Mouse (Mus musculus) spleen, postnatal 4 days (tissue): Measurements from ENCODE around the gene Npas3.

Experiments
- DNase-seq, 2 experiments: peaks; one replicate each; pipeline ENCODE4 v3.0.0; 2022; ENCODE audit warnings: low spot score in 2 of 2

The Npas3 gene

GRCm38 (mm10) chr12:53985851-53986842 lies 737.7 kb downstream of the Npas3 start:
- no peak for DNase-seq

- DNase-seq, result peak; percentile 22 to 71
These were observed 743.9 kb downstream of the Npas3 start for GRCm38 (mm10) chr12:53992411-53992810.

DNA sequence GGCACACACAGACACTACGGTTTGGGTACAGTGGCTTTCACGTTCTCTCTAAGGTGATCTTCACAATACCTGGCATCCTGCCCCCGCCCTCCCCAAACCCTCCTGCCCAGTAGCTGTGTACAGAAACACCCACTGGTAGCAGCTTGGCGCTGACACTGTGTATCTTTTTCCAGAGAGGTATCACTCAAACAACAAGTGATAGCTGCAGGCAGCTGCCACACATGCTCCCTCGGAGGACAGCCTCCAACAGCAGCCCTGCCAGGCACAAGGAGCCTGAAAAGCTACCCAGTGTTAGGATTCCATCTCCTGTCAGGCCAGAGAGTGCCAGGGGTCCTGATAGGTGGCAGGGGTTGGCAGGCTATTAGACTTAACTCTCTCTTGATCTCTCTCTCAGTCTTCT lies 747.2 kb downstream of the Npas3 start:
- no peak for DNase-seq

- no peak for DNase-seq
These were observed 748.7 kb downstream of the Npas3 start for GRCm38 (mm10) chr12:53997141-53997540.

DNA sequence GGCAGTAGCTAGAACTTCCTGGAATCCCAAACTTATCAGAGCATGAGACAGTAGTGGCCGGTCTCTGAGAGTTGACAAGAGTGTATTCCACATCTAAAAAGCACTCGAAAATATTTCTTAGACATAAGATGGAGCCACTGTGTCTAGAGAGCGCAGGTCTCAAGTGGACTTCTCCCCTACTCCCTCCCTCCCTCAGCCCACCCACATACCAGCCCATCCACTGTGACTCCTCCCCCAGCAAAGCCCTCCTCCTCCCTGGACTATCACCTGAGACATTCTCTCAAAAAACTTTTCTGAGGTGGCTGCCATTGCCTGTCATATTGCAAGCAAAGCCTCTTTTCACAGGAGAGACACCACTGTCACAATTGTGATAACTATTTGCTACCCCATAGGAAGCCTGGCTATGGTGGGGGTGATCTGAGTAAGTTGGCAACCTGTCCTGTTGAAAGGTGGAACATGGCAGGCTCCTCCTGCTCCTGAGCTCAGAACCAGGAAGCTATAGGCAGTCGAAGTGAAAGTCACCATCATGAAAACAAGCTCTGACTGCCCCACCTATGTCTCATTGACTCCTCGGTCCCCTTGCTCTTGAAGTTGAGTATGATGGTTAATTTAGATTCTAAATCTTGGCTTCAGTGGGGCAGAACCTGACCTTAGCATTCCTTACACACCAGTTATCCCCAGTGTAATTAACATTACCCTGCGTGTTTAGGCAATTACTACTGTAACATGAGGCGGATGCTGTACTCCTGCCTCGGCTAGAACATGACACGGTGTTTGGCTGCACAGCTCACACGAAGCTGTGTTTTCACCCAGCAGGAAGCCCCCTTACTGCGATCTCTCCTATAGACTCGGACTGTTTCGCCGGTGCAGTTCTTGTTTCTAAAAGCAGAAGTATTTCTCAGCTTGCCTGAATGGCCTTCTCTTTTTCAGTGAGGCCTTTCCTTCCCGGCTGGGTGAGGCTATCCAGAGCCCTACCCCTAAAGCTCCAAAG lies 751.5 kb downstream of the Npas3 start:
- DNase-seq, result no peak

DNA sequence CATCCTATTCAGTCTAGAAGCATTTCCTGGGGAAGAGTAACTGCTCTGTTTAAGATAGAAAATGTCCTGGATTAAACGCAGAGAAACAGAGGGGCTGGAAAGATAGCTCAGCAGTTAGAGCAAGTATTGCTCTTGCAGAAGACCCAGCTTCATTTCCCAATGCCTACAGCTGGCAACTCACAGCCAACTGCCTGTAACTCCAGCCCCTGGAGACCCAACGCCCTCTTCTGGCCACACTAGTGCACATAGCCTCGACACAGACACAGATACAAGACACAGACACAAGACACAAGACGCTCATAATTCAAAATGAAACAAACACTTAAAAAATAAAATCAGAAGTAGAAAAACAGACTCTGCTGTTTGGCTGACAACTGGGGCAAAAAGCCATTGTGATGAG lies 754.0 kb downstream of the Npas3 start:
- DNase-seq, result no peak

DNA sequence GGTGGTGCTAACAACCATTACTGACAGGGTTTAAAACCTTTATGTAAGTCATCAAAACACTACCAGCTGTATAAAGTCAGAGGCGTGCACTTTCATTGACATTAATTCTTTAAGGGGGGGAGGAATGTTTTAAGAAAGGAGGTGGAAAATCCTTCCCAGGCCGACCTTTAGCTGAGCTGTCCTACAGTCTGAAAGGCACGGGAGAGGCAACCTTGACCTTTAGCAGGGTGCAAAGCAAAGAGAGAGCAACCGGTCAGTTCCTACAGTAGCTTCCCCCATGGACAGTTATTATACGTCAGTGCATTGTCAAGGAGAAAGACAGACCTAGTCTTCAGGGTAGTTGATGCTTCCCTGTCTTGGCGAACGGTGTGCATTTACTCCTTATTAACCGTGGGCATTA lies 756.1 kb downstream of the Npas3 start:
- no peak for DNase-seq

- DNase-seq, result no peak
These were observed 757.1 kb downstream of the Npas3 start for GRCm38 (mm10) chr12:54005546-54005945.

GRCm38 (mm10) chr12:54015304-54015703 lies 766.8 kb downstream of the Npas3 start:
- no peak for DNase-seq

- no peak for DNase-seq
These were observed 769.5 kb downstream of the Npas3 start for GRCm38 (mm10) chr12:54017949-54018348.

GRCm38 (mm10) chr12:54019979-54020378 lies 771.5 kb downstream of the Npas3 start:
- no peak for DNase-seq

- DNase-seq, result no peak
These were observed 786.3 kb downstream of the Npas3 start for GRCm38 (mm10) chr12:54034666-54035346.

- no peak for DNase-seq
These were observed 789.1 kb downstream of the Npas3 start for GRCm38 (mm10) chr12:54037602-54038001.

- no peak for DNase-seq
These were observed 794.6 kb downstream of the Npas3 start for GRCm38 (mm10) chr12:54042996-54043544.

- no peak for DNase-seq
These were observed 796.3 kb downstream of the Npas3 start for GRCm38 (mm10) chr12:54044606-54045334.

- DNase-seq, result no peak
These were observed 796.9 kb downstream of the Npas3 start for GRCm38 (mm10) chr12:54045360-54045759.

GRCm38 (mm10) chr12:54046824-54047223 lies 798.3 kb downstream of the Npas3 start:
- DNase-seq, result no peak

DNA sequence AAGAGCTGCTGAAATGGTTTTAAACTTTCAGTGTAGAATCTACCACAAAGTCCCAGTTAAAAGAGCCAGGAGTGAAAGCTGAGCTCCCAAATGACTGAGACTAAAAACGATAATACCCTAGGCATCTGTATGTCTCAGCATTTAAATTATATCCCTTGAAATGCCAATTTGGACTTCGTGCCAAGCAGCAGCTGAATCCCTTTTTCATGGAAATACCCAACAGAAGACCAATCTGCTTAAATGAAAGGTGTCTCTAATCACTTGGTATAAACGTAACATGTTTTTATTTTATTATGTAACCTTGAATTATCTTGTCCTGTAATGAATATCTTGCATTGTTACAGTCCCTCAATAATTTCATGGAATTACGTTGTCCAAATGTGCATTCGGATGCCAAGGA lies 799.6 kb downstream of the Npas3 start:
- no peak for DNase-seq

DNA sequence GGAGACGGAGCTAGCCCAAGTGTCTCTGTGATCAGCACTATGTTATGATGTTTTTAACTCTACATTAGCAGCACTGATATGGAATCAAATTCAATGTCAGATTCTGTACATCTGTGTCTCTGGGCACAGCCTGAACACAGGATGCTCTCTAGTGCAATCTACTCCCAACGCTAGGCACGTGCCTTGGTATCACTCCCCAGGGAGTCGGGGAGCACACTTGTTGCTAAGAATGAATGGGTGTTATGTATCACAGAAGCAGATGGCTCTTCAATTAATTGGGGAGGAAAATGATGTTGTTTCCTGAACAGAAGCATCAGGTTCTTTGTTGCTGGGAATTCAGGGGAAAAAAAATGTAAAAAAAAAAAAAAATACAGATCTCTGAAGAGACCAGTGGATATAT lies 801.4 kb downstream of the Npas3 start:
- DNase-seq, result no peak

DNA sequence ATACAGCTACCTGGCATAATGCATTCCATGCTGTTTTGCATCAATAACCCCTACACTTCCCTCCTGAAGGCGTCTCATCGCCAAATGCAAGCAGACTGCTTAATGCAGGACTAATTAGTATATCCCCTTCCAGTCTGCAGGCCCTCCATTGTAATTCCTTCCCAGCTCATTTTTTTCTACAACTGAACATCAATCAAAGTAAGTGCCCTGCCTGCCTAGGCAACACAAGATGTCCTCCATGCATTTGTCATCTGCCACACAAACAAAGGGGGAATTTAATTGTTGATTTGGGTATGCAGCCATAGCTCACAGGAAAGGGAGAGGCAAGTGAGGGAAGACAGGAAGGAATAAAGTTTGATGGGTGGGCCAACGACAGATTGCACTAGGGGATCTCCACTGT lies 804.5 kb downstream of the Npas3 start:
- no peak for DNase-seq

- DNase-seq, result no peak
These were observed 805.1 kb downstream of the Npas3 start for GRCm38 (mm10) chr12:54053598-54053997.
